Mouse (Mus musculus) erythroblast, embryonic 14.5 days (primary cell): ENCODE results near the gene Zic2. TPM values are rescaled to one million over a fixed set of nuclear protein-coding genes. Genes with fewer than 3 reads are reported as not detected.
"Not testable (repeated sequence)": the region's sequence is repeated elsewhere in the genome, so short reads cannot be mapped to it uniquely, and the experiment has no call there.

Source experiments
- H3K27me3 ChIP-seq: 2 replicates; pipeline ENCODE4 v1.6.1; 2012; ENCODE audit warnings: inconsistent platforms; ENCODE audit not compliant: control insufficient read depth
- H3K36me3 ChIP-seq: 2 replicates; pipeline ENCODE4 v1.6.1; 2012; ENCODE audit warnings: mild to moderate bottlenecking, inconsistent platforms; ENCODE audit not compliant: control insufficient read depth
- H3K4me1 ChIP-seq: 2 replicates; pipeline ENCODE4 v1.6.1; 2012; ENCODE audit warnings: inconsistent platforms; ENCODE audit not compliant: control insufficient read depth
- H3K4me3 ChIP-seq: replicated peaks from 2 replicates; pipeline ENCODE3; 2012; ENCODE audit warnings: moderate library complexity, mild to moderate bottlenecking, inconsistent platforms
- H3K9me3 ChIP-seq: 2 replicates; pipeline ENCODE4 v1.6.1; 2012; ENCODE audit warnings: low read length, inconsistent platforms, mixed read lengths; ENCODE audit not compliant: control insufficient read depth
- GATA1 ChIP-seq: IDR thresholded peaks from 2 replicates; pipeline ENCODE4 v1.6.1; 2012; ENCODE audit warnings: low read length, inconsistent platforms, mixed read lengths
- TAL1 ChIP-seq: IDR thresholded peaks from 3 replicates; pipeline ENCODE4 v1.6.1; 2012; ENCODE audit warnings: low read length, inconsistent platforms, mixed read lengths
- polyA plus RNA-seq: library from polyadenylated mRNA; stranded (reverse); fragments of >175 nt; gene quantifications from 2 replicates; pipeline ENCODE4 v1.2.3, GENCODE M21; 2012

The Zic2 gene
- polyA plus RNA-seq, 1 experiment, result not detected

DNA sequence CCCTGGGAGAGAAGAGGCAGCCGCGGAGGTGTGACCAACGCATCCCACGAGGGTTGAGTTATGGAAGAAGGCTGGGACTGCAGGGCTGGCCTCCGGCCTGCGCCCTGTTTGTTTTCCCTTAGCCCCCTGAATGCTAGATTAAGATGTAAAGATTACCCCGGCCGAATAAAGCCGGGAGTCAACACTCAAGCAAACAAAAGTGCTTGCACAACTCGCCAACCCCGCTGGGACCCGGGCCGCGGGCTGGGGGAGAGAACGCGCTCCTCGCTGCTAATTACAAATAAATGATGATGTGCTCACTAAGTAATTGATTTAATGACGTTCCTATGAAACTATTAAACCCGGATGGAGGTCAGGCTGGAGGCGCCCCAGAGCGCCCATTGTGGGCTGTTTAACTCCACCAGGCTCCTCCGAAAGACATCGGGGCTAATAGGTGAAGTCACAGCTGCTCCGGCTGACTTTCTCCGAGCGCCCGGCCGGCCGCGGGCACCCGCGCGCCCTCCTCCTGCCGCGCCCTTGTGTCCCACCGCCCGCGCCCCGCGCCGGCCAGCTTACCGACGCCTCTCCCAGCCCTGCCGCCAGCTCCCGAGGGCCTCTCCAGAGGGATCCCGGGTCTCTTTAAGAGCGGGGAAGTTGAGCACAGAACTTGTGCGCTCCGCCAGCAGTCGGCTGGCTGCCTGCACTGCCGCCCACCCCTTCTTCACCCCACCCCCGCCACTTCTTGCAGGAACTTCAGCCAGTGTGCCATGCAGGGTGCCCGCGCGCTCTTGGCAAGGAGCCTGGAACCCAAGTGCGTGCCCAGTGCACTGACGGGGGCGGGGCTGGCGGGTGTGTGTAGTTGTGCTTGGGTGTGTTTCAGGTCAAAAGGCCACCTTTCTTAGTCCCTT is 24.5 kb upstream of the Zic2 start, which contains the start of gene Gm5089:
Gene Gm5089 (minus strand): TSS at position 620 of the 887 bp plus-strand sequence.
- Histone ChIP-seq H3K27me3 (peaks cover 66% of the 10 kb centered on the region), H3K4me3 (no peak within 1 kb of the TSS), H3K4me1 (no peaks in the 10 kb centered on the region), H3K36me3 (no peaks in the 10 kb centered on the region), H3K9me3 (no peaks in the 10 kb centered on the region)
- TF ChIP-seq TAL1 (no peak), GATA1 (no peak)

DNA sequence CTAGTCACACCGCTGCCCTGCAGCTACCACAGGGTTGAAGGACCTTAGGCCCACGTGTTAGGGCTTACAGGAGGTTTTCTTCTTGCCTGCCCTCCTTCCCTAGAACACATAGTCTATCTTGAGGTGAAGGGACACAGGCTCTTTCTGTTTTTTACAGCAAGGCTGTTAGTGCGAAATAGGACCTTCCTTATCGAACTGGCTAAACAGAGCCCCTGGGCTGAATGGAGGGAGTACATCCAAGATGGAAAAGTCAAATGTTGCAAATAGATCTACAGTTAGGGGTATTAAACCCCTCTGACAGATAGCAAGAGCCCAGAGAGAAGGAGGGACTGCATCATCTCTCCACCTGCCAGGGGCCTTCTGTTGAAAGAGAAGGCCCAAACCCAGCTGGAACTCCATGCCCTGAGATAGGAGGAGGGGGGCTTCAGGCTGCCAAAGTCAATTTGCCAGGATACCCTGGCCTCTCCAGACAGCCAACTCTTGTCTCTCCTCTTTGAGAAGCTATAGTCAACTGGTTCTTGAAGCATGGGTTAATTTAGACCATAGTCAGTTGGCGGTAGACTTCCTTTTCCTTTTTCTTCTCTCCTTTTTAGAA is 23.6 kb upstream of the Zic2 start:
- Histone ChIP-seq H3K4me3 (no peak overlapping the region), H3K27me3 (peaks cover 70% of the 10 kb centered on the region), H3K9me3 (no peaks in the 10 kb centered on the region), H3K36me3 (no peaks in the 10 kb centered on the region), H3K4me1 (no peaks in the 10 kb centered on the region)
- no peak for TF ChIP-seq GATA1
- no peak for TF ChIP-seq TAL1

DNA sequence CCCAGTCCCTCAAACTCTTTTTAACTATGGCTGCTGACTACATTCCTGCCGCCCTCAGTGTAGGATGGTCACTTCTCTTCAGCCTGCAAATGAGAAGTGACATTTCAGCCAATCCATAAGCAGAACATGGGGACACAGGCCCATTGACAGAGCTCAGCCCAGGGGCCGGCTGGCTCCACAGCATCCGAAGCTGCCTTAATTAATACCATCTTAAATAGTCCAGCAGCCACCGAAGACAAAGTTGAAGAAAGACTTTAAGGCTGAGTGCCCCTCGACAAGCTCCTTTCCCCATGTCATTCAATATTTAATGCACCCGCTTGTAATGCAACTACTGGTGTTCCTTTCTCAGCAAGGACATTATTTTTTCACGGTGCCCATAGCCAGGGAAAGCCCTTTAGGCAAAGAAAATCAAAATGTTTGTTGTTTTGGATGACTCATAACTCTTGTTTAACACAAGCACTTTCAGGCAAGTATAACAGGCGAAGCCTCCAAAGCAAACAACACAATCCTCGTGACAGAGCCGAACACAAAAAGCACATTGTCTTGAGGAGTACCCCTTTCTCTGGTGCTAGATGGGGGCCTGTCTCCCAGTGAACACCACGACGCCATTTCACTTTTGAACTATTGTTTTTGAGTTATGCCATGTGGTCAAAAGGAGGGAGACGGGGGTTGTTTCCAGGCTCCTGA is 22.4 kb upstream of the Zic2 start:
- TF ChIP-seq GATA1, result no peak
- TF ChIP-seq TAL1, result no peak
- Histone ChIP-seq H3K4me3 (no peak overlapping the region), H3K9me3 (no peaks in the 10 kb centered on the region), H3K36me3 (no peaks in the 10 kb centered on the region), H3K4me1 (no peaks in the 10 kb centered on the region), H3K27me3 (peaks cover 70% of the 10 kb centered on the region)

DNA sequence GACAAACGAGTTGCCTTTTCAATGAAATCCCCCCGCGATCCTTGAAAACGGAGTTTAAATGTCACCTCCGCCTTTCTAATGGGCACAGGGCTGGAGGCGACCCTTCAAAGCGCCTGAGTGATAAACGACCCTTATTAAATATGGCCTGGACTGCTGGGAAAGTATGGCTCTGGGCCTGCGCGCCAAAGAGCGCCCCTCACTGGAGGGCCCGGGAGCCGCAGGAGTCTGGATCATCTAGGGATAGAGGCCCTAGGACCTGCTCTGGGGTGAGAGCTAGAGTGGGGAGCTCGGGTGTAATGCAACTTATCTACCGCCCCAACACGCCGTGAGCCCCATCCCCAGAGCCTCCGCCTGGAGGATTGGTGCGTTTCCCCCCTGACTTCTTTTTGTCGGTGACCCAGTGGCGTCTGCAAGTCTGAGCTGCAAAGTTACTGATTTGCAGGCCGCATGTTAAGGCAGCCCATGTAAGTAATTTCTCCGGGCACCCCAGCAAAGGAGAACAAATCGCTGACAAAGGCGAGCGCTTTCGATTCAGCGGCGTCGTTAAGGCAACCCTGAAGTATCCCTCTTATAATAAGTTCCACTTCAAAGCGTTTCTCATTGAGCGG is 21.7 kb upstream of the Zic2 start:
- Histone ChIP-seq H3K4me1 (no peaks in the 10 kb centered on the region), H3K36me3 (no peaks in the 10 kb centered on the region), H3K9me3 (no peaks in the 10 kb centered on the region), H3K27me3 (peaks cover 68% of the 10 kb centered on the region), H3K4me3 (no peak overlapping the region)
- TF ChIP-seq TAL1 (no peak), GATA1 (no peak)

DNA sequence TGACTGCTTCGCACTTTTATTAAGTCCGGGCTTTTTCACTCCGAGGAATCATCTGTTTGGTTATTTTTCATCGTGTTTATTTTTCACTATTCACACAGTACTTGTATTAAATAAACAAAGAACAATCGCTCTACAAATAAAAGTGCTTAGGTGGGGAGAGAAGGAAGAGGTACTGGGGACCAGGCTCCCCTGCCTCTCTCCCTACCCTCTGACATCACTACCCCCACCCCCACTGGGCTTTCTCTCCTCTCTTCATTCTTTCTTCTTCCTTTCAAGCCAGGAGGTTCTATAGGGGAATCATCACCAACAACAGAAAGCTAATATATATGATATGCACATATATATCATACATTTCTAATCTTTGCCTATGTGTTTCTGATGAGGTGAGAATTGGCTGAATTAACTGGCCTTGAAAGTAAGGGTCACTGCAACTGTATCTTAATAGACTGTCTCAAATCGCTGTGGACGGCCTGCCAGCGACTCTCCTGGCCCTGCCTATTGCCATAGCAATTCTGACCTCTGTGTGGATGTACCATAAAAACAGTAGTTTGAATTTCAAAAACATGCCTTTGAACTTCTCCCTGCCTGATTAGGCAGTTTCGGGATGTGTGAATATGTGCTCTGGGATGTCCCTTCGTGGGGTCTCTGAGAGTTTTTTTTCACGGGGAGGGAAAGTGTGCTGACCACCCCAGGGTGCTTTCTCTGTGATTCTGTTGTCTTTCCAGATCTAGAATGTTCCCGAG is 21.1 kb upstream of the Zic2 start:
- Histone ChIP-seq H3K36me3 (no peaks in the 10 kb centered on the region), H3K9me3 (no peaks in the 10 kb centered on the region), H3K4me3 (no peak overlapping the region), H3K27me3 (peaks cover 63% of the 10 kb centered on the region), H3K4me1 (no peaks in the 10 kb centered on the region)
- no peak for TF ChIP-seq TAL1
- TF ChIP-seq GATA1, result no peak

DNA sequence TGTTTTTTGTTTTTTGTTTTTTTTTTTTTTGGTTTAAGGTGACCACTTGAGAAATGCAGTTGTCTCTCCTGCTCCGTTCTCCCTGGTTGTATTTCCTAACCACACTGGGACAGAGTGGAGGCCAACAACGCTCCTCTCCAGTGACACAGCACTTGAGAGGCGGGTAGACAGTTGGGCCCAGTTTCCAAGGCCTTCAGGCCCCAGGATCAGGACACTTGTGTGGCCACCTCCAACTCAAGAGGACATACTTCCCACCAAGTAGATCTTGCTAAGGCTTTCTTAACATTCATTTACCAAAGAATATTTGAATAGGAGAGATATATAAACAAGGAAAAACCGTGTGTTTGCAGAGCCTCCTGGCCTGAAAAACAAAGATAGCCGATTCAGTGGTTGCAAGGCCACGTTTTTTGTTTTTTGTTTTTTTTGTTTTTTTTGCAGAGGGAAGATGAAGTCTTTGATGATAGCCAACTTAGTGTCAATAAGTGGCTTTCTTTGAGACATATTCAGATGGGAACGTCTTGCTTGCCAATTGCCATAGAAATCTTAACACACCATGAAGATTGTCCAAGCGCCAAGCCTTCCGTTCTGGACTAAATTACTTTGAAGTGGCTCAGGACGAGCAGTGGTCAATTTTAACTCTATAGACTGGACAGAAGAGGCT is 20.2 kb upstream of the Zic2 start:
- Histone ChIP-seq H3K36me3 (no peaks in the 10 kb centered on the region), H3K9me3 (no peaks in the 10 kb centered on the region), H3K4me3 (no peak overlapping the region), H3K4me1 (no peaks in the 10 kb centered on the region), H3K27me3 (peaks cover 59% of the 10 kb centered on the region)
- no peak for TF ChIP-seq TAL1
- TF ChIP-seq GATA1, result no peak

DNA sequence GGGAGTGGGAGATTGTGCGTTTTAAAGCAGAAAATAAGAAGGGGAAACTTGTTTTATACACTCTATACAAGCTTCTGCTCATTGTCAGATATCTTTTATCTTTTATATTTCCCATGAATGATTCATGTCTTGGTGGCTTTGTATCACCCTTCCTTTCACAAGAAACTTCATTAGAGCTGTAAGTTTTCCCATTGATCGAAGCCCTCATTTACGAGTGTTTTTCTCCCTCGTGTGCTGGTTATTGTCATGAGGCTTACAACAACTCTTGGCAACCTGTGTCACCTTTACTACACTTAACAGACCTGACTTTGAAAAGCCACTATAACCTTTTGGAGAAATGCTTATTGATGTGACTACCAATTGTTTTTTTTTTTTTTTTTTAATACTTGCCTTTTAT is 19.7 kb upstream of the Zic2 start:
- no peaks in the 10 kb centered on the region for H3K9me3 ChIP-seq
- H3K4me3 ChIP-seq, result no peak overlapping the region
- TF ChIP-seq TAL1 (no peak), GATA1 (no peak)
- no peaks in the 10 kb centered on the region for H3K4me1 ChIP-seq
- H3K36me3 ChIP-seq, result no peaks in the 10 kb centered on the region
- peaks cover 58% of the 10 kb centered on the region for H3K27me3 ChIP-seq

DNA sequence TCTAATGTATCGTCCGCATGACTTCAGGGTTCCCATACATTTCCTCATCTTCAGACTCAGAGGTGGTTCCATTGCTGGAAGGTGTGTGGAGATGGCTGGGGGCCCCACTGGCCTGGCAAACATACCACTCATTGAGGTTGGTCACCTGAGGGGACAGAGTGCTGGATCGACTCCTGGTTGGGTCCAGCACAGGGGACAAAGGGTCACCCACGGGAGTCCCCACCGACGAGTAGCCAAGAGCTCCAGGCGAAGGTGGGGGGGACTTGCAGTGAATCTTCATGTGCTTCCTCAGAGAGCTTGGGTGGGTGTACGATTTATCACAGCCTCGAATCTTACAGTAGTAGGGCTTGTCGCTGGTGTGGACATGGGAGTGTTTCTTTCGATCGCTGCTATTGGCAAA is 15.9 kb upstream of the Zic2 start:
- H3K36me3 ChIP-seq, H3K4me1 ChIP-seq, H3K9me3 ChIP-seq, H3K4me3 ChIP-seq: not testable (repeated sequence)
- H3K27me3 ChIP-seq, result peaks cover 53% of the 10 kb centered on the region
